Mouse (Mus musculus) cerebellum, postnatal 10 days (tissue): ENCODE results near the gene Gm16181.
A peak's percentile ranks its signal among the peaks of the same experiment; 100 is the strongest.

Experiments
- DNase-seq, 2 experiments: peaks; one replicate each; pipeline ENCODE4 v3.0.0; 2021; ENCODE audit warnings: mixed read lengths in 2 of 2

Gm16181 gene

DNA sequence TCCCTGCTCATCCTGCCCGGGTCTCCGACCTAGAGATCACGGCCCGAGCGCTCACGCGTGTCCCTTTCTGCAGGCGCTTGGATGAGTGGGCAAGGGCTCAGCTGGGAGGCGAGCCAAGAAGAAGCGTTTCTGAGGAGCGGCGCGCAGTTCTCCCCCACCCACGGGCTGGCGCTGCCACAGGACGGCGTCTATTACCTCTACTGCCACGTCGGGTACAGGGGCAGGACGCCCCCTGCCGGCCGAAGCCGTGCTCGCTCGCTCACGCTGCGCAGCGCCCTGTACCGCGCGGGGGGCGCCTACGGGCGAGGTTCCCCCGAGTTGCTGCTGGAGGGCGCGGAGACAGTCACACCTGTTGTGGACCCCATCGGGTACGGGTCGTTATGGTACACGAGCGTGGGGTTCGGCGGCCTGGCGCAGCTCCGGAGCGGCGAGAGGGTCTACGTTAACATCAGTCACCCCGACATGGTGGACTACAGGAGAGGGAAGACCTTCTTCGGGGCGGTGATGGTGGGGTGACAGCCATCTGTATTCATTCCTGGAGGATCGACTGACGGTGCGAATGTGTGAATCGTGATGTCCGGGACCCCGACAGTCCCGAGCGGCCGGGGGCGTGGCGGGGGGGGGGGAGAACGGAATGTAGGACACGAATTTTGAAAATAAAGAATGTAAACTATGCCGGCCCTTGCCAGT, 24.9 kb upstream of the Gm16181 start:
- DNase-seq = peak; percentile 84 to 86

DNA sequence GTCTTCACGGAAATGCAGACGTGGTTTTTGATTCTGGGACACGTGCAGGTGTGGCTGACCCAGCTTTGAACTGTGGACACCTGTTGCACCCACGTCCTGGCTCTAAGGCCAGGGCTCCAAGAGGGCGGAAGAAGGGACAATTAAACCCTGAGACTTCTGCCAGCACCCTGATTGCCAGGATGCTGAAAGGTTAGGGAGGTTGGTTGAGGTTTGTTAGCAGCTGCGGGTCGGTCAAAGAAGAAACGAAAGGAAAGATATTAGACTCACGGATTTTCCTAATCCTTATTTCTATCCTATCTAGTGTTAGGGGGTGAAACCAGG, 24.4 kb upstream of the Gm16181 start:
- no peak for DNase-seq

DNA sequence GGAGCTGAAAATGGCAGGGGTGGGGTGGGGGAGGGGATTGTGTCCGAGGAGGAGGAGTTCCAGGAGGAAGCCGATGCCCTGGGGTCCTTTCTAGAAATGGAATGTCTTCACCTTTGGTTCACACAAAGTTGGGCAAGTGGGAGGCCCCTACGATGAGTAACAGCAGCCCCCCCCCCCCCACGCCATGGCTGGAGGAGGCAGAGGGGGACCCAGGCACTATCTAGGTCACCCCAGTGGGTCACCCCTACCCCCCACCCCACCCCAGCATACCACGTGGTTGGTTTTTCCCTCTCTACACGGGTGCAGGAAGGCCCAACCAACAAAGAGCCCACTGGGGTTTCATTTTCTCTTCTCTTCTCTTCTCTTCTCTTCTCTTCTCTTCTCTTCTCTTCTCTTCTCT, 23.5 kb upstream of the Gm16181 start:
- DNase-seq = no peak

DNA sequence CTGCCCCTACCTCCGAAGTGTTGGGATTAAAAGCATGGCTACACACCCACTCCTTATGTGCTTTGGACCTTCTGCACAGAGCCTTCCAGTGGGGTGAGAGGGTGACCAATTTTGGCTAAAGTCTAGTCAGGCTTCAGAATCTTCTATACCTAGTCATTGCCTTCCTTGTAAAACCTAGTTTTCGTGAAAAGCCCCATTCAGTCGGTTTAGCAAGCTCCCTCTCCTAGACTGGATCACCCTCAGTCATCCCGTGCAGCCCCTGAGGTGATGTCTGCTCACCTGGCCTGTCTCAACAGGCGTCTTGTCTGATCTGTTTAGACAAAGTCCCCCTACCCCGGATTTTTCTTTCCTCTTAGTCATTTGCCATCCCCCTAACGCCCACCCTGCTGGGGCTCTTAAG, 22.6 kb upstream of the Gm16181 start:
- no peak for DNase-seq

DNA sequence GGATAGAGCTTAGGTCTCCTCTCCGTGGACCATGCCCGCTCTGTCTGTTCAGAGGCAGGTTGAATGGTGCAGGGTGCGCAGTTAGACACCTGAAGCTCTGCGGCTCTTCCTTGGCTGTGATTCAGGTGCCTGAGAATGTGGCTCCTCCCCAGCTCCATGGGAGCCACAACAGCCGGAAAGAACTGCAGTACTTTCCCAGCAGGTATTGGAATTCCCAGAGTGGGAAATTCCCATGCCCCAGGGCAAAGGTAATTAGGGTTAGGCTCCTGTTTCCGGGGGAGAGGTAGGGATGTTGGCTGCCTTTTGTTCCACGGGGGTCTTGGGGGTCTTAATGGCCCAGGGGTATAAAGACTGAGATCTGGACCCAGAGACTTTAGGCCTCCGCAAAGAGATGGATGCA, 21.7 kb upstream of the Gm16181 start:
- DNase-seq = no peak

DNA sequence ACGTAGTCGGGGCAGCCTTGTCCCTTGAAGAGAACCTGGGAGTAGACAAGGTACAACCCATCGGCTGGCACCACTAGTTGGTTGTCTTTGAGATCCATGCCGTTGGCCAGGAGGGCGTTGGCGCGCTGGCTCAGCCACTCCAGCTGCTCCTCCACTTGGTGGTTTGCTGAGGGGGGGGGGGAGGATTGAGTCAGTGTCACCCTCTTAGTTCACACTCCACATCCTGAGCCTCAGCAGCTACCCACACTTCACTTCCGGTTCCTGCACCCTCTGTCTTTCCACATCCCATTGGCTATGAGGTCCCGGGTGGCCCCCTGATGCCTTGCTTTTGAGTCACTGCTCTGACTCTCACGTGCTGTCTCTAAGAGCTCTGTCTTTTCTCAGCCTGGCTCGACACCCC, 20.2 kb upstream of the Gm16181 start:
- no peak for DNase-seq

DNA sequence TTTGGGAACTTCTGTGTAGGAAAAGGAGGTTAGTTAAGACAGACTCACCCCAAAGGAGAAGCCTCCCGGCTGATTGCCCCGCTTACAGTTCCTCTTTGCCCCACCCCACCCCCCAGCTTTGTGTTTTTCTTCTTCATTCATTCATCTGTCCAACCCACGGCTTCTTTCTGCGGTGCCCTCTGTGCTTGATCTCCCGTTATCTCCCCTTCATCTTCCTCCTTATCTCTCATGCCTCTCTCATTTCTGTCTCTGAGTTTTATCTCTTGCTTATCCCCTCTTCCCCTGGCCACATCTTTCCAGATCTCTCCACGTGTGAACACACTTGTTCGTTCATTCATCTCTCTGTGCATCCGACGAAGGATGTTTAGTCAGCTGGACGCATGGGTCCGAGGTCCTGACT, 19.5 kb upstream of the Gm16181 start:
- no peak for DNase-seq

DNA sequence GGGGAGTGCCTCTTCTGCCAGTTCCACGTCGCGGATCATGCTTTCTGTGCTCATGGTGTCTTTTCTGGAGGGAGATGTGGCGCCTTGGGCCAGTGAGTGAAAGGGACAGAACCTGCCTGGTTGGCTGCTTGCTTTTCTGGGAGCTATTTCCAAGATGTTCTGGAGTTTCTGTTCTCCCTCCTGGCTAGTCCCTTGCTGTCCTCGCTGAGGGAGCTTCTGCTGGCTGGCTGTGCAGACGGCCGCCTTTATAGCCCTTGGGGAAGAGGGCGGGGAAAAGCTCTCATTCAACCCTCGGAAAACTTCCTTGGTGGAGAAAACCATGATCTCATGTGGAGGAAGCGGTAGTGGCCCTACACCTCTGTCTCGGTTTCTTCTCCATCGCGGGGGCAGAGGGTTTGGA, 18.8 kb upstream of the Gm16181 start, which contains the start of gene Tnf:
Tnf (minus strand) TSS at position 221 of the 400 bp plus-strand sequence.
- DNase-seq = no peak

DNA sequence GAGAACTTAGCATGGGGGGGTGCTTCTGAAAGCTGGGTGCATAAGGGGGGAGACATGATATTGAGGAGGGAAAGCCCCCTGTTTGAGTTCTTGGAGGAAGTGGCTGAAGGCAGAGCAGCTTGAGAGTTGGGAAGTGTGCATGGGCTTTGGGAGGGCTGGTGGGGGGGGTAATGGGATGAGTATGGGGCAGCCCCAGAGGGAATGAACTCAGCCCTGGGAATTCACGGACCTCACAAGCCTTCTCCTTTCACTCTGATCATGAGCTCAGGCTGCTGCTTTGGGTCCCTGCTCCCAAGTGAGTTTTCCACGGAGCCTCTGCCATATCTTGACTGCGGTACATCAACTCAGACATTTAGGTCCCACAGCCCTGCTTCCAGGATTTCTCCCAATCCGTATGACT, 18.2 kb upstream of the Gm16181 start:
- DNase-seq = no peak

DNA sequence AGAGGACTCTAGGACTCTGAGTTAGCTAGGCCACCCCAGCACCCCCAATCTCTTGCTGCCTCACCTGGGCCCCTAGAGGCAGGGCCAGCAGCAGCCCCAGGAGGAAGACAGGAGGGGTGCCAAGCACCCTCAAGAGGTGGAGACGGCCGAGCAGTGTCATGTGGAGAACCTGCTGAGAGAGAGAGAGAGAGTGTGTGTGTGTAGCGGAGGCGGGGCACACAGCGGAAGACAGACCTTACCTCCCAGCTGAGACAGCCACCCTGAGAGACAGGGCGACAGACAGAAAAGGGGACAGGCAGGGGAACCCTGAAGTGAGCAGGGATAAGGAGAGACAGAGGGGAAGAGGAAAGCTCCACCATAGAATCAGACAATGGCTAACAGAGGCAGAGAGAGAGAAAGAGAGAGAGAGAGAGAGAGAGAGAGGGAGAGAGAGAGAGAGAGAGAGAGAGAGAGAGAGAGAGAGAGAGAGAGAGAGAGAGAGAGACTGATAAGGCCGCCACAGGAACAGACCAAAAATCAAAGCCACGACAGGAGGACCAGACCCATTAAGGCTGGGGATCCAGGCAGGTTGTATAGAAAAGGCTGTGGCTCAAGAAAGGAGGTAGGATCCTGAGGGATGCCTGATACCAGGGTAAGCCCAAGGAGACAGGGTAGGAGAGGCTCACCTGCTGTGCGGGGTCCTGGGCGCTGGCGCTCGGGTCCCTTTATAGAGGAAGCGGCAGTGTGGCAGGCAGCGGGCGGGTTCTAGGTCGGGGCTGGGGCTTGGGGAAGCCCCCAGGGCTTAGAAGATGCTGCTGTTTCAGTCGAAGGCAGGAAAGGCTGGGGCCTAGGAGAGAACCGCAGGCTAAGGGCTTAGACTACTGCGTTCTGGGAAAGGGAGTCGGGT, 15.9 kb upstream of the Gm16181 start, which contains the start of gene Lta:
Lta (minus strand) TSS at position 858 of the 886 bp plus-strand sequence.
- no peak for DNase-seq

DNA sequence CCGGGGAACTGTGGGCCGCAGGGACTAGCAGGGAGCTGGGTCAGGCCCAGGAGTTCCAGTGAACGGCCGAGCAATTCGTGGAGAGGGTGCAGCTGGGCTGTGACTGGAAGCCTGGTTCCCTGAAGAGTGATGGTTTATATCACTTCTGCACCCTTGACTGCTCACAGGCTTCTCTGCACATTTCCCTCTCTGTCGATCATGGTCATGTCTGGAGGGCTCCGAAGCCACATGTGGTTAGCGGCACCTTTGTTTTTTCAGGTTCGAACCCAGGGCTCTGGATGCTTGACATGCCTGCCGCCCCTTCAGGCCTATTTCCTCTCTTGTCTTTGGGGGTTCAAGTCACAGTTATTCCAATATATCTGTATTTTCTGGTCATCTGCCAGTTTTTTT, 15.3 kb upstream of the Gm16181 start:
- no peak for DNase-seq

DNA sequence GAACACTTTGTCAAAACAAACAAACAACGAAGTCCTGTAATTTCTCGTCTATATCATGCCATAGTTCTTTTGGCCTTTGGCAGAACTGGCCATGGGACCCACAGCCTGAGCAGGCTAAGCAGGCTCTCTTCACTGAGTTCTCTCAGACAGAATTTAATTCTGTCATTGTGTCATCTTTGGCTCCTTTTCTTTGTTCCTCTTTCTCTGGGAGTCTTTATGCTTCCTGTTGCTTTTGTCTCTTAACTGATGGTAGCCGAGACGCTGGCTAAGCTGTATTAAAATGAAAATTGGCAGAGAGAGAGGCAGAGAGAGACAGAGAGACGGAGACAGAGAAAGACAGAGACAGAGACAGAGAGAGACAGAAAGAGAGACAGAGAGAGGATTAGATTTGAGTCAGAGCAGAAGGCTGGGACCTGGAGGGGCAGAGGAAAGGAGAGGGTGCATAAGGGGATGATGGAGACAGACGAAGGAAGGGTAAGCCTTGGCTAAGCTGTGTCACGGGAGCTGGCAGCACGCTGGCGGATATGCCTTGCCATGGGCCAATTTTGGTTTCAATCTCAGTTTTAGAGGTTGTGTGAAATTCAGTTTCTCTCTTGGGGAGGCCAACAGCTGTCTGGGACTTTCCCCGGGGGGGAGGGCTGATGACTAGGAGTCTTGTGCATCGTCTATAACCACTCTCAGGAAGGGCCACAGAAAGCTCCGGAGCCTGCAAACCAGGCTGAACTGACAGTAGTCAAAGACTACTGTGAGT, 10.7 kb upstream of the Gm16181 start:
- no peak for DNase-seq

DNA sequence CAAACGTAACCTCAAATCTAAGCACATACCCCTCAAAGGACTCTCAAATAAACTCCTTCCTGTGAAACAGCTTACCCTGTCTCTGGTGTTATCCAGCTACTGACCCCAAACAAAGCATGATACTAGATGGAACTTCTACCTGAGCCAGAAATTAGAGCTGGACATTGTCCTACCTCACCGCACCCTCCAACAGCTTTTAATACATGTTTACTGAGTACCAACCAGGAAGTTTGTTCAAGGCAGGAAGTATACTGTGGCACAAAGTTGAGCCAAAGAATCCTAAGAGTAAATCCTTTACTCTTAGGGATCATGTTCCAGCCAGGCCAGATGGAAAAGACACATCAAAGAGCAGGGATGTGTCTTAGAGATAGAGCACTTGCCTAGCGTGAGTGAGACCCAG, 10.0 kb upstream of the Gm16181 start:
- no peak for DNase-seq

DNA sequence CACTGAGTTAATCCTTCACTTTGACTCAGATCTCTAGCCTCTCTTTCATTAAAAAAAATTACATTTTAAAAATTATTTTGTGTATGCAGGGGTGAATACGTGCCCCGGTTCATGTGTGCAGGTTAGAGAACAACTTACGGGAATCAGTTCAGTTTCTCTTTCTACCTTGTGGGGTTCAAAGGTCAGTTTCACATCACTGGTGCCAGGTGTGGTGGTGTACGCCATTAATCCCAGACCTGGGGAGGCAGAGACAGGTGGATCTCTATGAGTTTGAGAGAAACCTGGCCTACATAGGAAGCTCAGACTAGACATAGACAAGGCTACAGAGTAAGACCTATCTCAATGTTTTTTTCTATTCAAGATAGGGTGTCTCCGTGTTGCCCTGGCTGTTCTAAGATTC, 7.6 kb upstream of the Gm16181 start:
- DNase-seq = no peak

DNA sequence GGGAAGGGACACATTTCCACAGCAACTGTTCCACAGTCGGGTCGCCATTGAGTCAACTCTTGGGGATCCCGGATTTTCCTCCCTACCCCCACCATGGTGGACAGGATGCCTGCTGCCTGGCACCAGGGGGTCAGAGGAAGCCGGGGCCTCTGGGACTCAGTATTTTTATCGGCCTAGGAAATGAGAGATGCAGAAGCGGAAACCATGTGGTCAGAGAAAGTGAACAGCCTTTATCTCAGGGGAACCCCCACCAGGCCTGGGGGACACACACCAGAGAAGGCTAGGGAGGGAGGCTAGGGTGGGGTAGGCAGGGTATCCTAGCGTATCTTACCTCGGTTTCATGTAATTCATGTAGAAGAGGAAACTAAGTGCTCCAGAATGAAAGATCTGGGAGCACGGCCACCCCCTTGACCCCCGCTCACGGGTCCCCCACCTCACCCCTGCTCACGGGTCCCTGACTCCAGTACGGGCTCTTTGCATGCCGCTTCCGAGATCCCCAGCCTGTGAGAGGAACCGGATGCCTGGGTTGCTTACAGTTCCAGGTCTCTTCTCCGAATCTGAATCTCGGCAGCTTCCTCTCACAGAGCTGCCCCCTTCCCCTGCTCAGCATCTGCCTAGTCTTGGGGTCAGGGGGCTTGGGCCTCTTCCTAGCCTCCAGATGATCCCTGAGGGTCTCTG, 2.0 kb upstream of the Gm16181 start:
- DNase-seq = no peak

DNA sequence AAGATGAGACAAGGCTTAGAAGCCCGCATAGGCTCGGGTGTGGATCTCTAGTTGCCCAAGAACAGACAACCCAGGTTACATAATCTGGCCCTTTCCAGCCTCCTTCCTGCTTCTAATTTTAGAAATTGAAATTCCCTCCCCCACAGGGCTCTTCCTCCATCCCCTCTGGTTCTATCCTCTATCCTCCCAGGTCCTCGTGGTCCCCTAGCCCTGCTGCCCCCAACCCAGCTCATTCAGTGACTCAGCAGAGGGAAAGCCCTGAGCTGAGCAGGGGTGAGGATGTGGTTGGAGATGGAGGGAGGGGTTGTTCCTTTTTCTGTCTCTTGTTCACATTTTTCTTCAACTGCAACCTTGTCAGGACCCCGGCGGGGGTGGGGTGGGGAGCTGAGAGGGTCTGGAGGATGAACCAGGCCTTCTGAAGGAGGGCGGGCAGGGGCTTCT, 1.0 kb upstream of the Gm16181 start:
- no peak for DNase-seq

DNA sequence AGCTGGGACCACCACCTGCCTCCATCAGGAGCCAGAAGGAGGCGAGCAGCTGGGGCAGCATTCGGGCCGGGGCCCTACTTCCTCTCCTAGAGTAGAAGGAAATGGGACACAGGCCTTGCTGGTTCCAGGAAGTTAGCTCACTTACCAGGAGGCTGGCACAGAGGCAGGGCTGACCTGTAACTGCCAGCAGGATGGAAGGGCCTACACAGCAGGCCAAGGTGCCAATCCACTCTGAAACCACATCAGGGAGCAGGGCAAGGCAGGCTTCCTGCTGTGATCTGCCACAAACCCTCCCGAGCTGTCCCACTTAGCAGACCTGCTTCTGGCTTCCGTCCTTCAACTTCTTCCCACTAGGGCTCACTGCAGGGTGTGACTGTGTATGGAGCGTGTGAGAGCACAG, 1.7 kb downstream of the Gm16181 start:
- DNase-seq = no peak

DNA sequence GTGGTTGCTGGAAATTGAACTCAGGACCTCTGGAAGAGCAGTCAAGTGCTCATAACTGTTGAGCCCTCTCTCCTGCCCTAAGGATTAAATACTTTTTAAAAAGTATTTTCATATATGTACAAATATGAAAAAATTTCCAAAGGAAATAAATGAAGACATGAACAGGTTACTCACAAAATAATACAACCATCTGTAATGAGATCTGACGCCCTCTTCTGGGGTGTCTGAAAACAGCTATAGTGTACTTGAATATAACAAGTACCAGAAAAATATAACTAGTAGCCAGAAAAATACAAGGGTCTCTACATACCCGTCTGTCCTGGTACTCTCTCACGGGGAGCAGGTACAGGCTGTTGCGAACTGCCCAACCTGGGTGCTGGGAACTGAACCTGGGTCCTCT, 4.0 kb downstream of the Gm16181 start:
- DNase-seq = no peak

DNA sequence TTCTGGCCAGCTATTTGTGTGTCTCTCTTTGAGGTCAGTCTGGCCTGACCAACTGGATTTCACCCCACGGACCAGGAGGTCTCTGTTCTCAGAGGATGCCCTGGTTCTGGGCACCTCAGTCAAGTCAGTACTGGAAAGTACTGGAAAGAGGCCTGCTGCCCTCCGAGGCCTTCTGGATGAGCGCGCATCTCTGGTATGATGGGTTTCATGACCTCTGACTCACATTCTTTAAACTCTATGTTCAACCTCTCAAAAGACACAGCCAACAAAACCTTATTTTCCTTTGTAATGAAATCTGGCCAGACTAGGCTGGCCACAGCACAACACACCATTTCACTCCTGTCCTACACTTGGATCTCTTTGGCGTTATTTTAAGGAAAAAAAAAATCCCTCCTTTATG, 4.8 kb downstream of the Gm16181 start:
- DNase-seq = no peak

DNA sequence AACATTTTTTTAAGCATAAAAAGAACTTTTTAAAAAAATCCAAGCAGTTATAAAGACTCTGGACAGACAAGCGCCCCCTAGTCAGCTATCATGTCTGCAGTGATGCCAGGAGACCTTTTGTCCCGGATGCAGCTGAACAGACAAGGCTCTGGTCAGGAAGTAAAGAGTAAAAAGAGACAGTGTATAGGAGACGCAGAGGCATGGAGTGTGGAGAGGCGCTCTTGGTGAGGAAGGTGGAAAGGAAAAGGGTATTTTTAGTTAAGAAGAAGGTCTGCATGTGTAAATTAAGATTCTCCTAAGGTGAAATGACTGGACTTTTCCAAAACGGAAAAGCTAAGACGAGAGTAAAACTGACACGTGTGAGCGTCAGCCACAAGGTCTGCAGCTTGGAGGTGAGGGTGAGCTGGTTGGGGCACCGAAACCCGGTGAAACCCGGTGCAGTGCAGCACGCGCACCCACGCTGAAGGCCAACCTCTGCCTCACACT, 6.0 kb downstream of the Gm16181 start:
- no peak for DNase-seq

DNA sequence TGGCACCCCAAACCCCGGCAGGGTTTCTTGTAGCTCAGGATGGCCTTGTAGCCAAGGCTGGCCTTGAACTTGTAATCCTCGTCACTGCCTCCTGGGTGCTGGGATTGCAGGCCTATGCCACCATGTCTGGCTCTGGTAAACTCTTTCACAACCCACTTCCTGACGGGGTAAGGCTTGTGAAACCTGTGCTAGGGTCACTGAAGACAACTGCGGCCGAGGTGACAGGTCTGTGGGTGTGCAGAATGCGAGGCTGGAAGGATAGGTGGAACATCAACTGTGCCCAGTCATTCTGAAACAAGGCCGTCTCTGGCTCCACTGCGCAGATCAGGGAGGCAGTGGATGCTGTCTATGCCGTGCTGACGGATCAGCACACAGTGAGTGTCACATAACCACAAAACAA, 10.4 kb downstream of the Gm16181 start:
- DNase-seq = no peak

DNA sequence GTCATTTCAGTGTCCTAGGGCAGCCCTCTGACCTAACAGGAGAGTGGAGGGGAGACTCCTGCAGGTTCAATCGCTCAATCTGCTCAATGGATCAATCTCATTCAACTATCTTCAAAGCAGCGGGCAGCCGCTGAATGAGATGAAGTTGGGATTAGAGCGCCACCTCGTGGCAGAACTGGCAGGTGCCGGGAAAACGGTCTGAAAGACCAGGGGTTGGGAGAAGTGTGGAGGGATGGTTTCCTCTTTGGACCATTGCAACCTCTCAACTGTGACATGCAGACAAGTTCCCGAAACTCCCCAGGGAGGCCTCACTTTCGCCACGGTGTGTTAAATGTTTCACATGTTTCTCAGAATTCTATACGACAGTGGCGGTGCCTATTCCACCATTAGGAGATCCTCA, 11.4 kb downstream of the Gm16181 start:
- peak; percentile 92 to 96 for DNase-seq

DNA sequence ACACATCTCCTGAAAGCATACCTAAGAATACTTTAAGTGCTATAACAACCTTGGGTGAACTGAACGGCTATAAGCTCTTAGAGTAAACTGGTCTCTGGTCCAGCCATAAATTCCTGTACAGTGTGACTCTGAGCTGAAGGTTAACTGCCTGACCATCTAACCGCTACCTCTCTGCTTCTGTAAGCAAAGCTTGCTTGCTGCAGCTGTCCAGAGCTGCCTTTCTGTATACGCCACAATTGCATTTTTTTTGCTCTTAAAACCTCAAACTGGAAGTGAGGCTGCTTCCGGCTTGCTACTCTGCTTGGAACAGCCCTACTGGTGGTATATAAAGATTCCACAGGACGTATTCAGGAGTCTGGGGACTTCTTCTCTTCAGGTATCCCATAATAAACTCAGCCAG, 12.0 kb downstream of the Gm16181 start:
- DNase-seq = no peak
